Mouse (Mus musculus) Muller cell, postnatal 12 days (primary cell): ENCODE measurements at regions not wholly inside any gene's neighbourhood (a gene's known extent, or its start where the extent isn't known, plus 50 kb on each side); places are given as distances from the start of the nearest gene placed in this dataset.
"Not testable (repeated sequence)": the region's sequence is repeated elsewhere in the genome, so short reads cannot be mapped to it uniquely, and the experiment has no call there.

Experiments used
- DNase-seq: peaks from one replicate; pipeline ENCODE4 v3.0.0-alpha.2; 2015; ENCODE audit errors: inconsistent ontology term

- not testable (repeated sequence) for DNase-seq
These were observed 172.5 kb upstream of the Zfp808 start for GRCm38 (mm10) chr13:61957197-61957596.

- DNase-seq: not testable (repeated sequence)
These were observed 150.8 kb upstream of the Zfp808 start for GRCm38 (mm10) chr13:61978856-61979255.

GRCm38 (mm10) chr13:61996519-61996918 lies 133.2 kb upstream of the Zfp808 start:
- not testable (repeated sequence) for DNase-seq

- DNase-seq: not testable (repeated sequence)
These were observed 130.9 kb upstream of the Zfp808 start for GRCm38 (mm10) chr13:61998803-61999202.

DNA sequence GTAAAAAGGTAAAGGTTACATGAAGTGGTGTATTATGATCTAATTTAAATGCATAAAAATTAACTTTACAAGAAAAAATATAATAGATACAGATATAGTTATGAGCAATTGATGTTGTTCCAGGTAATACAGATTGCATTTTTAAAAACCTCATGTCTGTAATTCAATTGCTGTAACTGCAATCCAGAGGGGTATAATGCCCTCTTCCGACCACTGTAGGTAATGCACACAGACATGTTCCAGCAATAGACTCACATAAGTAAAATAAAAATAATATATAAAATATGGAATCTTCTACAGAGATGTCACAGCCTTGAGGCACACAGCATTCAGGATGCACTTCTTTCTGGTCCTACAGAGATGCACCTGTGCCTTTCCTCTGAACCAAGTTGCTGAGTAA lies 122.4 kb upstream of the Zfp808 start:
- not testable (repeated sequence) for DNase-seq

GRCm38 (mm10) chr13:62015424-62016167 lies 114.1 kb upstream of the Zfp808 start:
- DNase-seq: peak; percentile 65

GRCm38 (mm10) chr13:62016168-62016502 lies 113.6 kb upstream of the Zfp808 start:
- DNase-seq: not testable (repeated sequence)

GRCm38 (mm10) chr13:62037646-62038045 lies 92.0 kb upstream of the Zfp808 start:
- DNase-seq: peak; percentile 57

- not testable (repeated sequence) for DNase-seq
These were observed 51.6 kb upstream of the Zfp808 start for GRCm38 (mm10) chr13:62077951-62078671.

GRCm38 (mm10) chr13:62078893-62079292 lies 50.8 kb upstream of the Zfp808 start:
- not testable (repeated sequence) for DNase-seq
